Mouse (Mus musculus) forebrain, embryonic 14.5 days (tissue): ENCODE measurements around the gene Cflar. TPM values are rescaled to one million over a fixed set of nuclear protein-coding genes. Genes with fewer than 3 reads are reported as not detected.
"Not testable (repeated sequence)": the region's sequence is repeated elsewhere in the genome, so short reads cannot be mapped to it uniquely, and the experiment has no call there.

Experiments used
- ATAC-seq: fragments of 200-750 bp; cut with Nextera tagmentation; 2 replicates; pipeline ENCODE4 v1.8.0; 2017; ENCODE audit warnings: mild to moderate bottlenecking, moderate library complexity
- DNase-seq: peaks from one replicate; pipeline ENCODE4 v3.0.0-alpha.2; 2015; ENCODE audit warnings: low spot score
- H3K27ac ChIP-seq: fragments of 300-500 bp; sonication (generic); 2 replicates; pipeline ENCODE4 v1.5.1; 2014; ENCODE audit warnings: low read depth, mild to moderate bottlenecking, control low read depth, low read length, moderate library complexity
- H3K27me3 ChIP-seq: fragments of 300-500 bp; sonication (generic); replicated peaks from 2 replicates; pipeline ENCODE4 v1.6.1; 2014; ENCODE audit warnings: low read length, control low read depth, mixed read lengths; ENCODE audit not compliant: control insufficient read depth, insufficient read depth
- H3K36me3 ChIP-seq: fragments of 300-500 bp; sonication (generic); 2 replicates; pipeline ENCODE4 v1.6.1; 2014; ENCODE audit warnings: low read length, control low read depth; ENCODE audit not compliant: control insufficient read depth, insufficient read depth
- H3K4me1 ChIP-seq: fragments of 300-500 bp; sonication (generic); 2 replicates; pipeline ENCODE4 v1.6.1; 2014; ENCODE audit warnings: antibody characterized with exemption, low read length, control low read depth; ENCODE audit not compliant: control insufficient read depth, insufficient read depth
- H3K4me2 ChIP-seq: fragments of 300-500 bp; sonication (generic); 2 replicates; pipeline ENCODE4 v1.6.1; 2014; ENCODE audit warnings: mild to moderate bottlenecking, control low read depth, low read length
- H3K4me3 ChIP-seq: fragments of 300-500 bp; sonication (generic); 2 replicates; pipeline ENCODE4 v1.5.1; 2014; ENCODE audit warnings: low read depth, low read length, control low read depth
- H3K9ac ChIP-seq: fragments of 300-500 bp; sonication (generic); 2 replicates; pipeline ENCODE4 v1.6.1; 2014; ENCODE audit warnings: mild to moderate bottlenecking, low read length, control low read depth, moderate library complexity
- H3K9me3 ChIP-seq: fragments of 300-500 bp; sonication (generic); replicated peaks from 2 replicates; pipeline ENCODE4 v1.6.1; 2016; ENCODE audit warnings: low read length, control low read depth, mixed read lengths; ENCODE audit not compliant: control insufficient read depth
- WGBS: fragments of 180-500 bp; shearing (Covaris S2); extraction: QIAGEN DNeasy Blood & Tissue Kit; methylation state at CpG from one replicate; pipeline ENCODE4 v1.1.7; 2014; 5-methylcytosine and 5-hydroxymethylcytosine counted together
- polyA plus RNA-seq: library from polyadenylated mRNA; unstranded; fragments of >200 nt; fragmentation: Nextera tagmentation; extraction: Ambion mirVana; gene quantifications from 2 replicates; pipeline ENCODE4 v1.2.1, GENCODE M21; 2014

Cflar gene
- polyA plus RNA-seq, 1 experiment from 2014 or later, result 18.7 TPM

GRCm38 (mm10) chr1:58689426-58689825 lies 21.9 kb upstream of the Cflar start:
- no peak overlapping the region for H3K4me2 ChIP-seq
- ATAC-seq (no peak), DNase-seq (no peak)
- 83% methylated on average over 1 of the region's 1 CpGs for WGBS
- no peak overlapping the region for H3K27ac ChIP-seq
- no peak overlapping the region for H3K4me3 ChIP-seq
- H3K9ac ChIP-seq, result no peak overlapping the region
- H3K4me1 ChIP-seq, result no peaks in the 10 kb centered on the region
- no peaks in the 10 kb centered on the region for H3K9me3 ChIP-seq
- H3K36me3 ChIP-seq, result no peaks in the 10 kb centered on the region
- H3K27me3 ChIP-seq, result no peaks in the 10 kb centered on the region

DNA sequence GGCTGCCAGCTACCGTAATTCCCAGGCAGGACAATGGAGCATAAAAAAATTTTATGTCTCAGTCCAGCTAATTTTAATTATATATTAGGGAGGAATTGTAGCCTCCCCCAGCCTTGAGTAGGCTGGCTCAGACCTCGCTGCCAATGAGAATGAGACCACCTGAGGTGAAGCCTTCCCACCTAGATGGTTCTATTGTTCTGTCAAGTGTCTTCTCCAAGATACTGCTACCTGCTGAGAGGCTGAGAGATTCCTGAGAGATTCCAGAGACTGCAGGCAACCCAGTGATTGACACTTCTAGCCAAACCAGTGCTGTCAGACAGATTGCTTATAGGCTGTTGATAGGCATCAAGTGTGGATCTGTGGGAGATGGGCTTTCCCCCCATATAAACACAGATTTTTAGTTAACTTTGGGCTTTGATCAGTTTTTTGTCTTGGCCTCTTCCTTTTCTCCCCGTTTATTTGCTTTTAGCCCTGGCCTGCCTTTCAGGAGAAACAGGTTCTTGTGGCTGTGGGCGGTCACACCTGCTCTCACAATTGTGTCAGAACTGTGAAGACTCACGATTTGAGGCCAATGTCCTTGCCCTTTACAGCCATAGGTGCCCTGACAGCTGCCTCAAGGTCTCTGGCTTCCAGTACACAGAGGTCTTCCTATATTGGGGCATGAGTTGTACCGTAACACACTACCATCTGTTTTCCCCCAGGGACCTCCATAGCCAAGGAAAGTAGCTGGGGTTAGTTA lies 21.1 kb upstream of the Cflar start:
- no peak overlapping the region for H3K9ac ChIP-seq
- no peak for ATAC-seq

GRCm38 (mm10) chr1:58690834-58691488 lies 20.3 kb upstream of the Cflar start:
- H3K9me3 ChIP-seq, result not testable (repeated sequence)
- 68% methylated on average over 2 of the region's 3 CpGs for WGBS

More for the DNA sequence above, 21.1 kb upstream of the Cflar start:
- H3K4me2 ChIP-seq, result no peak overlapping the region
- no peak overlapping the region for H3K4me3 ChIP-seq
- H3K4me1 ChIP-seq, result no peaks in the 10 kb centered on the region
- DNase-seq, result no peak
- no peaks in the 10 kb centered on the region for H3K27me3 ChIP-seq
- WGBS, result 72% methylated on average over 6 of the region's 6 CpGs
- H3K36me3 ChIP-seq, result no peaks in the 10 kb centered on the region
- no peak overlapping the region for H3K27ac ChIP-seq
- H3K9me3 ChIP-seq, result no peaks in the 10 kb centered on the region

DNA sequence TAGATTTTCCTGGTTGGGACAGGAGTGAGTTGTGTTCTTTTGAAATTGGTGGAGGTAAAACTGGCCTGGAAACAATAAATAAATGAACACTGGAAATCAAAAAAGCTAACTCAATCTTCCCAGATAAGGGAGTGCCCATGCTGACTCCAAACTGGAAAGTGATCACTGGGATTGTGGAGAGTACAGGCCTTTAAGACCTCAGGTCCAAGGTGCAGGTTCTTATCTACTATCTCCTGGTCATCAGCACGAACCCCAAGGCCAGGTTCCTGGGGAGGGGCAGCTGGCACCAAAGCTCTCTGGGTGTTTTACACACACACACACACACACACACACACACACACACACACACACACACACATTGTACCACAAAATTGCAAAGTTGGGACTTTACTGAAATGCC lies 19.6 kb upstream of the Cflar start:
- ATAC-seq, result not testable (repeated sequence)

More at GRCm38 (mm10) chr1:58690834-58691488, 20.3 kb upstream of the Cflar start:
- H3K36me3 ChIP-seq, H3K9ac ChIP-seq, ATAC-seq, H3K27ac ChIP-seq, H3K27me3 ChIP-seq, H3K4me2 ChIP-seq, H3K4me1 ChIP-seq, DNase-seq, H3K4me3 ChIP-seq: not testable (repeated sequence)

DNA sequence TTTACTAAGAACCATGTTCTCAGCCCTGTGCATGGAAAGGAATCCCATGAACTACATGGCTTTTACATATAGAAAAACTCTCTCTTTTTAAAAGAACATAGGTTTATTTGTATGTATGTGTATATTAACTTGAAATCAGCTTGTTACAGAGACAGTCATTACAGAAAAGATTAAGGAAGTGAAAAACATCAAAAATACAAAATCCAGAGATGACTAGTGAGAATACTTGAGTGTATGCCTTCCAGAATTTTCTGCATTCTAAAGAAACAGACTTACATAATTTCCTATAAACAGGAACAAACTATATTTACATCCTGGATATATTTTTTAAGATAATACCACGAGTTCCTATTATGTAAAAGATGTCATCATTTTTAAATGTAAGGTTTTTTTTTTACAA lies 17.6 kb upstream of the Cflar start:
- no peaks in the 10 kb centered on the region for H3K4me1 ChIP-seq
- H3K9ac ChIP-seq, result no peak overlapping the region
- H3K4me3 ChIP-seq, result no peak overlapping the region
- no peak for ATAC-seq
- H3K4me2 ChIP-seq, result no peak overlapping the region
- no peak for DNase-seq
- no peak overlapping the region for H3K27ac ChIP-seq
- WGBS, result 75% methylated on average over 1 of the region's 1 CpGs
- no peaks in the 10 kb centered on the region for H3K9me3 ChIP-seq
- no peaks in the 10 kb centered on the region for H3K27me3 ChIP-seq
- no peaks in the 10 kb centered on the region for H3K36me3 ChIP-seq

More for the DNA sequence above, 19.6 kb upstream of the Cflar start:
- not testable (repeated sequence) for H3K4me2 ChIP-seq, H3K27me3 ChIP-seq, H3K36me3 ChIP-seq, H3K27ac ChIP-seq, H3K9me3 ChIP-seq, H3K4me3 ChIP-seq, H3K9ac ChIP-seq, DNase-seq, H3K4me1 ChIP-seq
- 61% methylated on average over 1 of the region's 1 CpGs for WGBS

DNA sequence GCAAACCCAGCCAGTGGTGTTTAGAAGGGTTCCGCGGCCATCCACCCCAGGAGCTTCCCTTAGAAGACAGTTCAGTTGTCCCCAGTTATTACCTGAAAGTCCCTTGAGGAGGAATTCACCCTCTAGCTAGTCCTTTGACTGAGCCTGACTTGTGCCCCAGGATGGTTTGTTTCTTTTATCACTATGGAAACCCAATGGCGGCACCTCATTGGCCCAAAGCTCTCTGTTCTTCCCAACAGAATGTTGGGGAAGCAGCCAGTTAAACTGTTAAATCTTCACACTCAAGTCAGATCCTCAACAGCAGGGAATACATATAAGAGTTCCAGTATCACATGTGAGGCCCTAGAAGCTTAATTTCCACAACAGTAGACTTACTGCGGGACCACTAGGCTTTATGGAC lies 15.5 kb upstream of the Cflar start, which contains the start of gene Als2cr12:
TSS of gene Als2cr12 (minus strand) at position 180 of the 400 bp plus-strand sequence.
- not testable (repeated sequence) for H3K9ac ChIP-seq, H3K36me3 ChIP-seq, H3K27me3 ChIP-seq, H3K4me3 ChIP-seq, ATAC-seq, H3K4me2 ChIP-seq, DNase-seq, H3K27ac ChIP-seq, H3K9me3 ChIP-seq, H3K4me1 ChIP-seq
- 86% methylated on average over 4 of the region's 4 CpGs for WGBS

DNA sequence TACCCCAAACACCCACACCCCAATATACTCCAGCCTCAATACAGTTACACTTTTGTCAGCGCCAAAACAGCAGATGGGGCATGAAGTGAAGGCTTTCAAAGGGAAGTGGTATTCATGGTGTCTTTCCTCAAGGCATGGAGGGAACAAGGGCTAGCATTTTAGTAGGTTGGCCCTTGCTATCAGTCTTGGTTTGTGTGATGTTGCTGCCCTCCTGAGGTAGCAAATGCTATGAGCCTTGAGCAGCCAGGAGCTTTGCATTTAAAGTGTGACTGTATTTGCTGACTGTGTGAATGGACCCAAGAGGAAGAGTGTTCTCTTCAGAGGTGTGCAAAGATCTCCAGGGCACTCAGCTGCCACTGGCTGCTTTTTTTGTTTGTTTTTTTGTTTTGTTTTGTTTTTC lies 13.7 kb upstream of the Cflar start:
- not testable (repeated sequence) for H3K27ac ChIP-seq, H3K27me3 ChIP-seq, H3K4me2 ChIP-seq, ATAC-seq, H3K36me3 ChIP-seq, H3K9me3 ChIP-seq, H3K4me1 ChIP-seq, H3K4me3 ChIP-seq, H3K9ac ChIP-seq
- 58% methylated on average over 1 of the region's 1 CpGs for WGBS
- peak; percentile 15 for DNase-seq

GRCm38 (mm10) chr1:58698781-58699180 lies 12.5 kb upstream of the Cflar start:
- no peaks in the 10 kb centered on the region for H3K4me1 ChIP-seq
- no peak overlapping the region for H3K4me3 ChIP-seq
- no peak overlapping the region for H3K9ac ChIP-seq
- ATAC-seq (no peak), DNase-seq (no peak)
- H3K27ac ChIP-seq, result no peak overlapping the region
- no peaks in the 10 kb centered on the region for H3K9me3 ChIP-seq
- no peaks in the 10 kb centered on the region for H3K36me3 ChIP-seq
- 81% methylated on average over 4 of the region's 4 CpGs for WGBS
- H3K4me2 ChIP-seq, result no peak overlapping the region
- no peaks in the 10 kb centered on the region for H3K27me3 ChIP-seq

- Histone ChIP-seq H3K4me3 (no peak overlapping the region), H3K27ac (no peak overlapping the region), H3K27me3 (no peaks in the 10 kb centered on the region), H3K4me2 (no peak overlapping the region), H3K4me1 (no peaks in the 10 kb centered on the region), H3K36me3 (no peaks in the 10 kb centered on the region), H3K9me3 (no peaks in the 10 kb centered on the region), H3K9ac (no peak overlapping the region)
- ATAC-seq (no peak), DNase-seq (no peak)
- 71% methylated on average over 3 of the region's 3 CpGs for WGBS
Observed at GRCm38 (mm10) chr1:58699988-58700387, 11.3 kb upstream of the Cflar start.
